Mouse (Mus musculus) cerebellum, adult 11-12 months (tissue): ENCODE data around the gene Rpia.

Source experiments
- DNase-seq: peaks from one replicate; pipeline ENCODE4 v3.0.0; 2022

The Rpia gene

GRCm38 (mm10) chr6:70747702-70748101, 44.3 kb downstream of the Rpia start:
- no peak for DNase-seq

DNA sequence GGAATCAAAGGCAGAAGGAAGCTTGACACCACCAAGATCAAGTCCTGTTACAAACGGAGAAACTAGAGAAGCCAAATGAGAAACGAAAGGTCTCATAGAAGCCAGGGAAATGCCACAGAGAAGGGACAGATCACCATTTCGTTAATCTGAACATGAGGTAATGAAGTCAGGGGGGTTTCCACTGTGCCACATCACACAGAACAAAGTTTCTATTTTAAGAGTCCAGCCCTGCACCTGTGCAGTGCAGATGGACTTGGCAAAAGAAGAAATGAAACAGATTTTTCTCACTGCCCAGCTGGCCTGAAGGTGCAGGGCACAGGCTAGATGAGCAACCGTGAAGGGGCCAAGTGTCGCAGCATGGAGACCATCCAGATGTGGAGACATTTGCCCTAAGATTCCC, 48.1 kb downstream of the Rpia start:
- DNase-seq, result no peak

- DNase-seq, result no peak
Measured at GRCm38 (mm10) chr6:70742833-70743232, 49.2 kb downstream of the Rpia start.

DNA sequence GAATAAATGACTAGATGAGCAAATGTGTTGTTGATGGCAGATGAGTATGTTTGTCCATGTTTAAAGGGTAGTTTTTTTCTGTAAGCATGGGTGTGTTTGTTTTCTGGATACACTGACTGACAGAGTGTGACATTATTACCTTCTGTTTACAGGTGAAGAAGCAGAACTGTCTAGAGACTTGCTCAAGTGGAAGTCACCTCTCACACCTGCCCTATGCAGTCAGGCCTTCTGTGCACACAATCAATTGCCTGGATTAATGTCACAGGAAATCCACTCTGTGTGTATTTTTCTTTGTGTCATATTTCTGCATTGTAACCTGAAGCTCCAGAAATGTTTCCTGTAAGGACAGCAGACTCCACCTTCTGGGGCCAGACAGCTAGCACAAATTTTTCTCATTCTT, 51.5 kb downstream of the Rpia start:
- DNase-seq, result no peak

GRCm38 (mm10) chr6:70739456-70739855, 52.6 kb downstream of the Rpia start:
- no peak for DNase-seq

DNA sequence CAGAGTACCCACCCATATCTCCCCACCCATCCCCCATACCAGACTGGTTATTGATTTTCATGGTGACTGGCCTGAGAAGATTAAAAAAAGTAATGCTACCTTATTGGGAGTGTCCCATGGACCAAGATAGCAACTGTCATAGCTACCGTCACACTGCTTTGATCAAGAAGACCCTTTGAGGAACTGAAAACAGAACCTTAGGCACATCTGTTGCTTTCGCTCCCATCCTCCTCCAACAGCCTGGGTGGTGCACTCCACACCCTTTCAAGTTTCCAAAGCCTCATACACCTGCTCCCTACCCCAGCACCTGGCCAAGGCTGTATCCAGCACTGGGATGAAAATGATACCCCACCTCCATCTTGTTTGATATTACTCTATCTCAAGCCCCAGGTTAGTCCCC, 56.5 kb downstream of the Rpia start:
- DNase-seq, result no peak

DNA sequence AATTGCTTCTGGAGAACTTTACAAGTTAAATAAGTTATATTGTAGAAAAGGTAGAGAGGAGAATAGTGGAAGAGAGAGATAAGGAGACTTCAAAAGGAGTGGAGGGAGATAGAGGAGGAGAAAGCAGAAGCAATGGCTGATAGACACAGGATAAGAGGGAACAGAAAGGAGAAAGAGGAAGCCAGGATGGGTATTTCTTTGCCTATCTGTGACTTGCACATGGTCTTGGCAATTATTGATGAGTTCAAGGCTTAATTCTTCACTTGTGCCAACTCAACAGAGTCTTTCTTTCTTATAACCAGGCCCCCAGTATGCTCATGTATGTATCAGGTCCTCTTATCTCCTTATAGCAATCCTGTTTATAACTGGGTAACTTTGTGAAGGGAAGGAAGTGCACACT, 61.2 kb downstream of the Rpia start:
- no peak for DNase-seq

GRCm38 (mm10) chr6:70729125-70729524, 62.9 kb downstream of the Rpia start:
- no peak for DNase-seq

DNA sequence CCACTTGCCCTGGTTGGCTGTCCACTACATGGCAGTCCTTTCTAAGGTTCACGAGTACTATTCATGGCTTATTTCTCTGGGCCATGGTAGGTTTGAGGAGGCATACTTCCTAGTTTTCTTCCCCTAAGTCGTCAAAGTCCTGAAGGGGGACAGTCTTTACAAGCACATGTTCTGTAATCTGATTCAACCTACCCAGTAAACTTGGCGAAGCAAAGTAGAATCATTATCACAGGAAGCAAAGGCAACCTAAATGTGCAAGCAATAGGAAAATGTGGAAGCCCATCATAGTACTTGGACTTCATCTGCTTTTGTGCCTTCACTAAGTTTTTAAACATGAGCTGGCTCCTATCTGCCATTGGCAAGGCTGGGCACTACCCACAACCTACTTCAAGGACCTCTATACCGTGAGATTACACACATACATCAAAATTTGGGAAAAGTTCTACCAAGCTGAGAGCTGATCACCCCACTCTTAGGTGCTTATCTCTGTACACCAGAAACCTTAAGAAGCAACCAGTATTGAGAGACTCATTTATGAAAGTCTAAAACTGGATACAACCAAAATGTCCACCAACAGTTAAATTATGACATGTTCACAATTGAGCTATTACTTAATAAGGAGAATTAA, 64.8 kb downstream of the Rpia start:
- DNase-seq, result no peak

DNA sequence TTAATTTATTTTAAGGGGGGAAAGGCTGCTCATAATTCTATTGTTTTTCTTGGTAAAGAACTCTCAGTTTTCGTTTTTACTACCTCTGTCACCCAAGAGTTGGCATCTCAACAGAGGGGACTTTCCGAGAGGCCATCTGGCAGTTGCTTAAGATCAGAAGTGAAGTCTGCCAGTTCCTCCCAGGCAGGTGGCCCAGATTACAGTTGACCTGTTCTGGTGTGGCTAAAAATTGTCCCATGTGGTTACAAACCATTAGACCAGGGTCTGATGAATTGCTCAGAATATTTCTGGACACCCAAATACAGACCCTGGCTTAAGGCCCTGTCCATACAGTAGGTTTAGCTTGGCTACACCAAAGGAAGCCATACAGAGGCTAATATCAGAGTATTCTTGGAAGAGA, 66.4 kb downstream of the Rpia start:
- peak; percentile 54 for DNase-seq

DNA sequence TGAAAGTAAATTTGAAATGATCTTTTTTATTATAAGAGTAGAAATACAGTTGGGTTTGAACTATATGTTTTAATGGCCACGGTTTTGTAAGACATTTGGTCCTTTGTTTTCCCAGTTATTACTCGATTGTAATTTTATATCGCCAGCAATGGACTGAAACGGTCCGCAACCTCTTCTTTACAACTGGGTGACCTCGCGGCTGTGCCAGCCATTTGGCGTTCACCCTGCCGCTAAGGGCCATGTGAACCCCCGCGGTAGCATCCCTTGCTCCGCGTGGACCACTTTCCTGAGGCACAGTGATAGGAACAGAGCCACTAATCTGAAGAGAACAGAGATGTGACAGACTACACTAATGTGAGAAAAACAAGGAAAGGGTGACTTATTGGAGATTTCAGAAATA, 67.3 kb downstream of the Rpia start:
- no peak for DNase-seq

- DNase-seq, result no peak
Measured at GRCm38 (mm10) chr6:70722298-70722697, 69.7 kb downstream of the Rpia start.

DNA sequence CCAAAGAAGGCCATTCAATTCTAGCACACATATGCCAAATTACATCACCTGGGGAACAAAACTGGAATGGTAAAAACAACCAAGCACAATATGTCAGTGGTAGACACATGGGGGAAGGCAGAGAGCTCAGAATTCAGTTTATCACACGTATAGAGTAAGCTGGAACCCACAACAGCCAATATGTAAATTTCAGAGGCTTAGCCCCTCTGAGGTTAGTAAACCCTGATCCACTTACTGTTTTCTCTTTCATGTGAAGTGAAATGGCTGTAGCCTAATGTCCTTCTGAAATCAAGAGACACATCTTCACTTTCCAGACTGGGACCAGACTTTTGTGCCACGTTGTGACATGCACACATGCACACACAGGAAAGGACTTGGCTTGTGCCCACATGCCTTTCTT, 73.3 kb downstream of the Rpia start:
- DNase-seq, result no peak

DNA sequence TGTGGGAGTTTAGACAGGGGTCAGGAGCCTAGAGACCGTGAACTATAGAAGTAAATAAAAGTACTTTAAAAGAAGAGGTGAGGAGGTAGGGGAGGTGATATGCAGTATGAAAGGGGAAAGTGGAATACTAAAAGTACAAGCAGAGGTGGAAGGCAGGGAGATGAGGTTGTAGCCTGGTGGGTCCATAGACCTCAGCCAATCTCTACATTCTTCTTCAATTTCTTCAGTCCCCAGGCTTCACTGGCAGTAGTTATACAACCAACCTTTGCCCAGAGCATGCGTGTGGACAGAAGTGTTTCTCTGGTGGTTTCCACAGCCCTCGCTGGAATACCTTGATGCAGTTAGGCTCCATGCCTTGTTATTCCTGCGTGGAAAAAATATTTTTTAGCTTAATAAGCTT, 73.9 kb downstream of the Rpia start:
- DNase-seq, result no peak

GRCm38 (mm10) chr6:70716701-70717393, 75.2 kb downstream of the Rpia start:
- DNase-seq, result no peak
